Mouse (Mus musculus): ENCODE measurements around the gene Gm10230. TPM values are rescaled to one million over a fixed set of nuclear protein-coding genes. Genes with fewer than 3 reads are reported as not detected.

Gene Gm10230
- polyA plus RNA-seq (2017; shearing (Covaris generic)), result not detected

DNA sequence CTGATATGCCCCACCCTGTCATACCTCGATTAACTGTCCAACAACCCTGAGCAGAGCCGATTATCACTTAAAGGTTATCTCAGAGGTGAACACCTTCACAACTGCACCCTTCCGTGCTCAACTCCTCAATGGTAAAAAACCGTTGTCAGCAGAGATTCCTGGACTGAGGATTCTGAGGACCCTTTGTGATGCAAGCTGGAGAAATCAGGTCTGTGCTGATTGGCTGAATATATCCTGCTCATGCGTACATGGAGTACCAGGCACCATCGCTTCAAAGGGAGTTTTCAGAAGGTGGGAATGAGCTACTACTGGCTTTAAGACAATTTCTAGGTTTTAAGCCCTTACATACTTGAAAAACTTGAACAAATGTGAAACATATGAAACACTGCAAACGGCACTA lies at the start of gene Gm10230:
Gm10230 (minus strand) TSS at position 101 of the 400 bp plus-strand sequence.

